Mouse (Mus musculus) stomach, adult 2 months (tissue): Measurements from ENCODE around the gene Slc22a20. TPM values are rescaled to one million over a fixed set of nuclear protein-coding genes. Genes with fewer than 3 reads are reported as not detected.

Experiments
- polyA plus RNA-seq: library from polyadenylated mRNA; depleted of rRNA; stranded (reverse); fragments of >200 nt; gene quantifications from 2 replicates; pipeline ENCODE4 v1.2.3, GENCODE M21; 2012; rRNA removed

The Slc22a20 gene
- polyA plus RNA-seq: not detected in 2 replicates

DNA sequence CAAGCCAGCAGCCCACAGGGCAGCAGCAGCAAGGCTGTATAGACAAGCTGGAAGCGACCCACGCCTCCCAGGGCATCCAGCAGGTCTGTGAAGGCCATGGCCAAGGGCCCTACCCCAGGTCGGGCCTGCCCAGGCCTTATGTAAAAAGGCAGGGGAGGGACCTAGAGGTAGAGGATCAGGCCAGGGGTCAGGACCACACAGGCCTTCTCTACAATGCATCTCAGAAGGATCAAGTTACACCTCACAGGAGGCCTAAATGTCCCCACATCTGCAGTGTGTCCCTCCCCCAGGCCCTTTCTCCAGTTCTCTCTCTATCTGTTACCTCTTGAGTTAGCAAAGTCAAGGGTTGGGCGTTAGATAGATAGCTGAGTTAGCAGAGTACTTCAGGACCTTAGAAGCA lies at the start of gene Slc22a20:
Gene Slc22a20 (minus strand): TSS at position 101 of the 400 bp plus-strand sequence.

DNA sequence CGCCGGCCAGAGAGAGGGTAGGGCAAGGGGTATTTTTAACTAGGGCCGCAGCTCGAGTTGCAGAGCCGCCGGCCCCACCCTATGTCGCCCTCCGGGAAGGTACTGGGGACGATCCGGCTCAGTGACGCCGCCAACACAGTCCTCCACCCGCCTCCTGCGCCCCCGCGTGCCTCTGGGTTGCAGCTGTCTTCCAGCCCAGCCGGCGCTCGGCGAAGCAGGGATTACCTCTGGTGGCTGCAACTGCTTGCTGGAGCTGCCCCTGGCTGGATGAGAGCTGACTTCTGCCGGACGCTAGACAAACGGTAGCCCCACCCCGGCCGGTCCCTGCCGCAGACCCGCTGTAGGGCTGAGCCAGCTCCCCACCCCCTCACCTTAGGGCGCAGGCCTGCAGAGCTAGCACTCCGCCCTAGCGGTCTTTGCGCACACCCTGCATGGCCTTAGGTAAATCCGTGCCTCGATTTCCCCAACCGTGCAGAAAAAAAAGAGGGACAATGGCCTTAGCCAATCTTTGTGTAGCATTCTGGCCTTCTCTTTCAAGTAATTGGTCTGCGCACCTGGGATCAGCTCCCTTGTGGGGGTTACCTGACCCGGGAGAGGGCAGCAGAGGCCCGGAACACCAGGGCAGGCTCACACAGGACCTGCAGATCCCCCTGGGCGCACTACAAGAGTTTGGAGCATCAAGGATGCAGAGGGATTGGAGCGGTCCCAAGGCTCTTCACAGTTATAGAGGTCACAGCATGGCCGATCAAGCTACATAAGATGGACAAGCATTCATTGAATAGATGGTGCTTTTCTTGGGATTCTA lies 29.8 kb upstream of the Slc22a20 start, which contains the start of gene Capn1:
Gene Capn1 (minus strand): TSS at position 387 of the 805 bp plus-strand sequence.

DNA sequence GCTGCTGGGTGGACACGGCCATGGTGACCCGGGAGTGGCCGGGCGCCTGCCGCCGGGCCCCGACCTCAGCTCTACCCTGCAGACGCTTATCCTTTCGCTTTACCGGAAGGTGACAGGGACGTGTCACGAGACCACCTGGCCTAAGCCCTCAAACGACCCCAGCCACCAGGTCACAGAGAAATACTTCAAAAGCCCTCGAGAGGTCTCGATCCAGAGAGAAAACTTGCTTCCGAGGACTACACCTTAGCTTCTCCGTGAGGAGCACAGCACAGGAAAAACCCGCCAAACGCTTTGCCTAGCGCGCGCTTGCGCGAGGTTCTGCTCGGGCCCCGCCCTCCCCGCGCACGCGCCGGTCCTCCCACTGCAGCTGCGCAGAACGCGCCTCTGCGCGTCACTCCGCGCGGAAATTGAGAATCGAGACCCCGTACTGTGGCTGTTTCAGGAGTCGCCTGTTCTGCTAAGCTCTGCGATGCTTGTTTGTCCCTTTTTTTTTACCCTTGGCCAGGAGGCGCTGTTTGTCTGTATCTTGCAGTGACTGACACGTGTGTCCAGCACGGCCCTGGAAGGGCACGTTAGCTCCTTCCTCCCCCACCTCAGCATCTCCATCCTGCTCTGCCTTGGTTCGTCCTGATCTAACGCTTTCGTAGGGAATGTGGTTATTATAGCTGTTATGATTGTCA lies 21.9 kb downstream of the Slc22a20 start, which contains the start of gene Pola2:
Gene Pola2 (minus strand): TSS at position 320 of the 680 bp plus-strand sequence.

DNA sequence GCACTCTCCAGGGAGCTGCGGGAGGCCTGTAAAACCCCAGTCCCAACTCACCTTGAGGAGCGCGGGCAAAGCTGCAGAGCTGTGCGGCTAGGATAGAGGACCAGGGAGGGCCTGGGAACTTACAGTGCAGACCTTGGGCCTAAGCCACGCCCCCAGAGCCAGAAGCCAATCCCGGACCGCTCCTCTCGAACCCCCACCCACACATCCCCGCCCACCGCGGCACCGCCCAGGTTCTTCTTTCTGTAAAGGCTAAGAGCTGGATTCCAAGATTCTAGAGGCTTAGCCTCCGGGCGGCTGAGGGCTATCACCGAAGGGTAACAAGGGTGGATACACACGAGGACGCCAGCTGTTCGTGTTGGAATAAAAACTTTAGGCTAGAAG lies 61.2 kb downstream of the Slc22a20 start, which contains the start of gene Cdc42ep2:
Gene Cdc42ep2 (minus strand): TSS at position 104 of the 381 bp plus-strand sequence.

Other genes with a start within 250 kb of the Slc22a20 start
- 35.8 and 40.4 TPM in 2 replicates for gene Ltbp3, start 245.2 kb downstream of the Slc22a20 start, polyA plus RNA-seq
- gene Scyl1, start 214.7 kb downstream of the Slc22a20 start, polyA plus RNA-seq: 40.1 and 44.5 TPM in 2 replicates
- 9.3 and 10.0 TPM in 2 replicates for gene Frmd8, start 110.9 kb downstream of the Slc22a20 start, polyA plus RNA-seq
- gene Slc25a45, start 108.3 kb downstream of the Slc22a20 start, polyA plus RNA-seq: 9.7 and 9.8 TPM in 2 replicates
- 0.19 and 0.25 TPM in 2 replicates for gene Tigd3, start 92.0 kb downstream of the Slc22a20 start, polyA plus RNA-seq
- 29.4 and 29.7 TPM in 2 replicates for gene Dpf2, start 73.1 kb downstream of the Slc22a20 start, polyA plus RNA-seq
- gene Cdc42ep2, start 61.3 kb downstream of the Slc22a20 start, polyA plus RNA-seq: 7.8 and 8.0 TPM in 2 replicates
- gene Pola2, start 21.9 kb downstream of the Slc22a20 start, polyA plus RNA-seq: 14.8 and 18.1 TPM in 2 replicates
- 37.4 and 43.7 TPM in 2 replicates for gene Capn1, start 29.8 kb upstream of the Slc22a20 start, polyA plus RNA-seq
- gene Syvn1, start 60.4 kb upstream of the Slc22a20 start, polyA plus RNA-seq: 45.0 and 47.3 TPM in 2 replicates
- gene Mrpl49, start 71.6 kb upstream of the Slc22a20 start, polyA plus RNA-seq: 5.1 and 5.2 TPM in 2 replicates
- 722 and 1,119 TPM in 2 replicates for gene Fau, start 71.7 kb upstream of the Slc22a20 start, polyA plus RNA-seq
- gene Znhit2, start 75.0 kb upstream of the Slc22a20 start, polyA plus RNA-seq: 37.3 and 60.7 TPM in 2 replicates
- 43.1 and 48.4 TPM in 2 replicates for gene Tm7sf2, start 82.2 kb upstream of the Slc22a20 start, polyA plus RNA-seq
- 34.6 and 34.9 TPM in 2 replicates for gene Vps51, start 91.1 kb upstream of the Slc22a20 start, polyA plus RNA-seq
- gene Tmem262, start 93.9 kb upstream of the Slc22a20 start, polyA plus RNA-seq: not detected in 2 replicates
- 0.10 and 0.34 TPM in 2 replicates for gene Gm28374, start 96.1 kb upstream of the Slc22a20 start, polyA plus RNA-seq
- 64.7 and 68.1 TPM in 2 replicates for gene Zfpl1, start 98.8 kb upstream of the Slc22a20 start, polyA plus RNA-seq
- 0.80 and 1.0 TPM in 2 replicates for gene Cdca5, start 98.8 kb upstream of the Slc22a20 start, polyA plus RNA-seq
- not detected in 2 replicates for gene AC131692.1, start 108.3 kb upstream of the Slc22a20 start, polyA plus RNA-seq
- gene Naaladl1, start 119.6 kb upstream of the Slc22a20 start, polyA plus RNA-seq: 0.19 and 0.30 TPM in 2 replicates
- 24.7 and 40.8 TPM in 2 replicates for gene Sac3d1, start 132.5 kb upstream of the Slc22a20 start, polyA plus RNA-seq
- 32.0 and 40.7 TPM in 2 replicates for gene Snx15, start 142.2 kb upstream of the Slc22a20 start, polyA plus RNA-seq
- 7.1 and 7.8 TPM in 2 replicates for gene Batf2, start 154.8 kb upstream of the Slc22a20 start, polyA plus RNA-seq
- gene Arl2, start 155.4 kb upstream of the Slc22a20 start, polyA plus RNA-seq: 90.1 and 115 TPM in 2 replicates
- gene Majin, start 198.2 kb upstream of the Slc22a20 start, polyA plus RNA-seq: not detected in 2 replicates
- 0.50 and 1.0 TPM in 2 replicates for gene Gpha2, start 240.2 kb upstream of the Slc22a20 start, polyA plus RNA-seq
- gene Ppp2r5b, start 249.7 kb upstream of the Slc22a20 start, polyA plus RNA-seq: 47.1 and 114 TPM in 2 replicates